Mouse (Mus musculus): ENCODE measurements around the gene Tmem211. TPM values are rescaled to one million over a fixed set of nuclear protein-coding genes. Genes with fewer than 3 reads are reported as not detected.

Gene Tmem211
- polyA plus RNA-seq, 1 experiment from 2014 or later, result 0.09 TPM

GRCm38 (mm10) chr5:113195907-113196306 lies 30.8 kb upstream of the Tmem211 start:
- H3K27me3 ChIP-seq (ENCODE audit: insufficient read depth, low read length), result no peaks in the 10 kb centered on the region
- peaks cover 7% of the 10 kb centered on the region; the same call in 1 of the 2 replicates for H3K4me1 ChIP-seq (ENCODE audit: insufficient read depth, low read length)
- no peak overlapping the region for H3K4me2 ChIP-seq (replicated peaks; ENCODE audit: low read depth, low read length)
- no peak overlapping the region for H3K27ac ChIP-seq (ENCODE audit: low read length)
- no peak for ATAC-seq (ENCODE audit: low FRiP score, low TSS enrichment)
- no peaks in the 10 kb centered on the region for H3K9me3 ChIP-seq (ENCODE audit: low read length)
- 84% methylated on average over 6 of the region's 6 CpGs for WGBS
- no peak overlapping the region for H3K9ac ChIP-seq (replicated peaks; ENCODE audit: low read length)
- no peak overlapping the region for H3K4me3 ChIP-seq (ENCODE audit: low read length)
- peaks cover 4% of the 10 kb centered on the region; the same call in 1 of the 2 replicates for H3K36me3 ChIP-seq (ENCODE audit: insufficient read depth, low read length)

GRCm38 (mm10) chr5:113196916-113197794 lies 29.6 kb upstream of the Tmem211 start:
- Histone ChIP-seq H3K4me3 (ENCODE audit: low read length) (no peak overlapping the region), H3K36me3 (ENCODE audit: insufficient read depth, low read length) (no peaks in the 10 kb centered on the region), H3K4me2 (replicated peaks; ENCODE audit: low read depth, low read length) (no peak overlapping the region), H3K9ac (replicated peaks; ENCODE audit: low read length) (0 out of 2 replicates have a peak overlapping the region, but pooled peaks have one; percentile 1), H3K9me3 (ENCODE audit: low read length) (no peaks in the 10 kb centered on the region), H3K4me1 (ENCODE audit: insufficient read depth, low read length) (peaks cover 7% of the 10 kb centered on the region; the same call in 1 of the 2 replicates), H3K27ac (ENCODE audit: low read length) (peak overlapping the region; percentile 78), H3K27me3 (ENCODE audit: insufficient read depth, low read length) (no peaks in the 10 kb centered on the region)
- 38% methylated on average over 9 of the region's 9 CpGs for WGBS
- ATAC-seq (ENCODE audit: low FRiP score, low TSS enrichment), result no peak

- Histone ChIP-seq H3K36me3 (ENCODE audit: insufficient read depth, low read length) (peaks cover 3% of the 10 kb centered on the region; the same call in 1 of the 2 replicates), H3K4me2 (replicated peaks; ENCODE audit: low read depth, low read length) (no peak overlapping the region), H3K4me3 (ENCODE audit: low read length) (no peak overlapping the region), H3K9ac (replicated peaks; ENCODE audit: low read length) (no peak overlapping the region), H3K27me3 (ENCODE audit: insufficient read depth, low read length) (no peaks in the 10 kb centered on the region), H3K4me1 (ENCODE audit: insufficient read depth, low read length) (peaks cover 7% of the 10 kb centered on the region; the same call in 1 of the 2 replicates), H3K27ac (ENCODE audit: low read length) (peak overlapping the region; percentile 6), H3K9me3 (ENCODE audit: low read length) (peaks cover 6% of the 10 kb centered on the region; the same call in 1 of the 2 replicates)
- ATAC-seq (ENCODE audit: low FRiP score, low TSS enrichment), result no peak
- WGBS, result 52% methylated on average over 8 of the region's 8 CpGs
Measured at GRCm38 (mm10) chr5:113199126-113199771, 27.5 kb upstream of the Tmem211 start.

DNA sequence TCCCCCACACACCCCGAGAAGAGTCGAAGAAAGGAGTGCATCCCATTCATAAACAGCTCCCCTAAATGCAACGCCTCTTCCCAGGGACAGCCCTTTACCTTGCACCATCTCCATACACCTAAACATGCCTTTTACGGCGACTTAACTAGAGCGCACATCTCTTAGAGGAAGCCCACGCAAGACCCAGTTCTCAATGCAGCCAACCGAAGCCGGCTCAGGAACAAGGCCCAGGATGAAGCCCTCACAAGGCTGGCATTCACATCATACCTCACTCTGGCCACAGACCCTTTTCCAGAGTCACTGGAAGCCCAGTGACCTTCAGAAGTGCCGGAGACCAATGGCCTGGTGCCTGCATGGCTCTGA lies 27.0 kb upstream of the Tmem211 start:
- Histone ChIP-seq H3K4me1 (ENCODE audit: insufficient read depth, low read length) (peaks cover 7% of the 10 kb centered on the region; the same call in 1 of the 2 replicates), H3K4me2 (replicated peaks; ENCODE audit: low read depth, low read length) (no peak overlapping the region), H3K4me3 (ENCODE audit: low read length) (no peak overlapping the region), H3K27ac (ENCODE audit: low read length) (0 out of 2 replicates have a peak overlapping the region, but pooled peaks have one; percentile 33), H3K27me3 (ENCODE audit: insufficient read depth, low read length) (no peaks in the 10 kb centered on the region), H3K36me3 (ENCODE audit: insufficient read depth, low read length) (peaks cover 3% of the 10 kb centered on the region; the same call in 1 of the 2 replicates), H3K9me3 (ENCODE audit: low read length) (peaks cover 6% of the 10 kb centered on the region; the same call in 1 of the 2 replicates), H3K9ac (replicated peaks; ENCODE audit: low read length) (no peak overlapping the region)
- WGBS, result 80% methylated on average over 10 of the region's 10 CpGs
- no peak for ATAC-seq (ENCODE audit: low FRiP score, low TSS enrichment)

GRCm38 (mm10) chr5:113204193-113204592 lies 22.5 kb upstream of the Tmem211 start:
- Histone ChIP-seq H3K4me3 (ENCODE audit: low read length) (no peak overlapping the region), H3K36me3 (ENCODE audit: insufficient read depth, low read length) (peaks cover 3% of the 10 kb centered on the region; the same call in 1 of the 2 replicates), H3K4me1 (ENCODE audit: insufficient read depth, low read length) (peaks cover 28% of the 10 kb centered on the region), H3K9me3 (ENCODE audit: low read length) (peaks cover 6% of the 10 kb centered on the region; the same call in 1 of the 2 replicates), H3K4me2 (replicated peaks; ENCODE audit: low read depth, low read length) (no peak overlapping the region), H3K9ac (replicated peaks; ENCODE audit: low read length) (no peak overlapping the region), H3K27me3 (ENCODE audit: insufficient read depth, low read length) (no peaks in the 10 kb centered on the region), H3K27ac (ENCODE audit: low read length) (no peak overlapping the region)
- WGBS, result 84% methylated on average over 9 of the region's 9 CpGs
- no peak for ATAC-seq (ENCODE audit: low FRiP score, low TSS enrichment)

- 0 out of 2 replicates have a peak overlapping the region, but pooled peaks have one; percentile 4 for H3K9ac ChIP-seq (replicated peaks; ENCODE audit: low read length)
- peak overlapping the region; percentile 48; the same call in 1 of the 2 replicates for H3K27ac ChIP-seq (ENCODE audit: low read length)
- H3K4me2 ChIP-seq (replicated peaks; ENCODE audit: low read depth, low read length), result no peak overlapping the region
- WGBS, result 54% methylated on average over 9 of the region's 9 CpGs
- H3K4me1 ChIP-seq (ENCODE audit: insufficient read depth, low read length), result peaks cover 42% of the 10 kb centered on the region
- no peak overlapping the region for H3K4me3 ChIP-seq (ENCODE audit: low read length)
- H3K9me3 ChIP-seq (ENCODE audit: low read length), result peaks cover 6% of the 10 kb centered on the region; the same call in 1 of the 2 replicates
- H3K36me3 ChIP-seq (ENCODE audit: insufficient read depth, low read length), result peaks cover 3% of the 10 kb centered on the region; the same call in 1 of the 2 replicates
- ATAC-seq (ENCODE audit: low FRiP score, low TSS enrichment), result no peak
- H3K27me3 ChIP-seq (ENCODE audit: insufficient read depth, low read length), result no peaks in the 10 kb centered on the region
Measured at GRCm38 (mm10) chr5:113206670-113207352, 19.9 kb upstream of the Tmem211 start.

DNA sequence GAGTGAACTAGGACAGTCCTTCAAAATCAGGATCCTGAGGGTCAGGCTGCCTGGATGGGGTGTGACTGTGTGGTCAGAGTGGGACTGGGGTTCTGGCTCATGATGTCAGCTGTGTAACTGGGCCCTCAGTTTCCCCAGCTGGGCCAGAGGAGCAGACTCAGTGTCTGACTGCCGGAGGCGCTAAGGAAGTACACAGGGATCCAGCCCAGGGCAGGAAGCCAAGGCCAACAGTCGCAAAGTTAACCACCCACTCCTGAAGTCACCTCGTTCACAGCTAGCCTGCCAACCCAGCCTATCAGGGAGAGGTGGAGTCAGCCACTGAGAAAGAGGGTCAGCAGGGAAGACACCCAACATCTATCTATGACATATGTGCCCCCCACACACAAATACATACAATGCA lies 18.7 kb upstream of the Tmem211 start:
- WGBS, result 48% methylated on average over 4 of the region's 4 CpGs
- Histone ChIP-seq H3K9ac (replicated peaks; ENCODE audit: low read length) (no peak overlapping the region), H3K36me3 (ENCODE audit: insufficient read depth, low read length) (peaks cover 3% of the 10 kb centered on the region; the same call in 1 of the 2 replicates), H3K27ac (ENCODE audit: low read length) (peak overlapping the region; percentile 82), H3K4me2 (replicated peaks; ENCODE audit: low read depth, low read length) (no peak overlapping the region), H3K27me3 (ENCODE audit: insufficient read depth, low read length) (no peaks in the 10 kb centered on the region), H3K9me3 (ENCODE audit: low read length) (peaks cover 5% of the 10 kb centered on the region; the same call in 1 of the 2 replicates), H3K4me3 (ENCODE audit: low read length) (no peak overlapping the region), H3K4me1 (ENCODE audit: insufficient read depth, low read length) (peaks cover 53% of the 10 kb centered on the region)
- no peak for ATAC-seq (ENCODE audit: low FRiP score, low TSS enrichment)

GRCm38 (mm10) chr5:113208622-113209400 lies 17.9 kb upstream of the Tmem211 start:
- H3K4me3 ChIP-seq (ENCODE audit: low read length), result no peak overlapping the region
- H3K4me2 ChIP-seq (replicated peaks; ENCODE audit: low read depth, low read length), result 0 out of 2 replicates have a peak overlapping the region, but pooled peaks have one; percentile 11
- peak overlapping the region; percentile 82 for H3K27ac ChIP-seq (ENCODE audit: low read length)
- H3K9me3 ChIP-seq (ENCODE audit: low read length), result no peaks in the 10 kb centered on the region
- 0 out of 2 replicates have a peak, but pooled peaks cover 1% of the 10 kb centered on the region for H3K36me3 ChIP-seq (ENCODE audit: insufficient read depth, low read length)
- peak overlapping the region; percentile 36 for H3K9ac ChIP-seq (replicated peaks; ENCODE audit: low read length)
- peaks cover 53% of the 10 kb centered on the region for H3K4me1 ChIP-seq (ENCODE audit: insufficient read depth, low read length)
- peak; percentile 60 for ATAC-seq (ENCODE audit: low FRiP score, low TSS enrichment)
- 45% methylated on average over 11 of the region's 11 CpGs for WGBS
- no peaks in the 10 kb centered on the region for H3K27me3 ChIP-seq (ENCODE audit: insufficient read depth, low read length)

GRCm38 (mm10) chr5:113209401-113209750 lies 17.3 kb upstream of the Tmem211 start:
- Histone ChIP-seq H3K36me3 (ENCODE audit: insufficient read depth, low read length) (no peaks in the 10 kb centered on the region), H3K27me3 (ENCODE audit: insufficient read depth, low read length) (no peaks in the 10 kb centered on the region), H3K4me1 (ENCODE audit: insufficient read depth, low read length) (peaks cover 57% of the 10 kb centered on the region), H3K4me2 (replicated peaks; ENCODE audit: low read depth, low read length) (0 out of 2 replicates have a peak overlapping the region, but pooled peaks have one; percentile 11), H3K4me3 (ENCODE audit: low read length) (no peak overlapping the region), H3K9me3 (ENCODE audit: low read length) (no peaks in the 10 kb centered on the region), H3K9ac (replicated peaks; ENCODE audit: low read length) (peak overlapping the region; percentile 36), H3K27ac (ENCODE audit: low read length) (peak overlapping the region; percentile 82)
- peak; percentile 20; the same call in 1 of the 2 replicates for ATAC-seq (ENCODE audit: low FRiP score, low TSS enrichment)
- WGBS, result 39% methylated on average over 11 of the region's 11 CpGs

All from kidney, embryonic 16.5 days (tissue).